Mouse (Mus musculus): ENCODE measurements at regions not wholly inside any gene's neighbourhood (a gene's known extent, or its start where the extent isn't known, plus 50 kb on each side); places are given as distances from the start of the nearest gene placed in this dataset.
"Not testable (repeated sequence)": the region's sequence is repeated elsewhere in the genome, so short reads cannot be mapped to it uniquely, and the experiment has no call there.

DNA sequence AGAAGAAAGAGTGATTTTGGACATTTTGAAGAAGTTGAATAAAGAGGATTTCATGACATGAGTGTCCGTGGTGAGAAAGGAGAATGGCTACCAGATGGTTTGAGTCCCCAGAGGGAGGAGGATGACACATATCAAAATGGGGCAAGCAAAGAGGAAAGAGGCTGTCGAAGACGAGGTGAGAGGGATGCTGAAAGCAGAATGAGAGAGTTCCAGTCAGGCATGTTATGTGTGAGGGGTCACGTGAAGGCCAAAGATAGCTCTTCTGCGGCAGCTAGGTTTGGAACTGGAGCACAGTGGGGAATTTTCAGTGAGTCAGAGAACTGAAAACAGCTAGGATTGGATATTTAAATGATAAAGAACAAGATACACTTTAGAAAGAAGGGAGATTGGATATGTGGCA, 193.3 kb upstream of the Tmc3 start:
- Histone ChIP-seq H3K27me3 (ENCODE audit: control insufficient read depth, insufficient read depth, low read length, poor library complexity, severe bottlenecking) (no peaks in the 10 kb centered on the region), H3K36me3 (ENCODE audit: control insufficient read depth, insufficient read depth, low read length, poor library complexity, severe bottlenecking) (no peaks in the 10 kb centered on the region)
- DNase-seq (ENCODE audit: low read depth, low spot score) = no peak

GRCm38 (mm10) chr7:83392181-83392580, 192.5 kb upstream of the Tmc3 start:
- no peaks in the 10 kb centered on the region for H3K27me3 ChIP-seq (ENCODE audit: control insufficient read depth, insufficient read depth, low read length, poor library complexity, severe bottlenecking)
- no peak for DNase-seq (ENCODE audit: low read depth, low spot score)
- no peaks in the 10 kb centered on the region for H3K36me3 ChIP-seq (ENCODE audit: control insufficient read depth, insufficient read depth, low read length, poor library complexity, severe bottlenecking)

DNA sequence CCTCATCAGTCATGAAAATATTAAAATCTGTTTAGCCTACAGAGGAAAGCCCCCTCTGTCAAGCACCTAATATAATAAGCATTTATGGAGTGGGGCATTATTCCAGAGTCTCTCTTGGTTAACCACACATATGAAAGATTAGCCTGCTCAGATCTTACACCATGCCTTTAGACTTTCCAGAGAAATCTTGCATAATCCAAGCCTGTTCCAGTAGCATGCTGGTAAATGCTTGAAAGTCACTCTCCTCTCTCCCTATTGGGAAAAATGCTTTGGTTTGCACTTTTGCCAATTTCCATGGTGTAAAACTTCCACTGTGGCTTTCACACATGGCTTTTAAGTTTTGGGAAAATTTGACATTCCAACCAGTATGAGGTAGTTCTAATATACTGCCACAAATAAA, 192.1 kb upstream of the Tmc3 start:
- no peak for DNase-seq (ENCODE audit: low read depth, low spot score)
- Histone ChIP-seq H3K27me3 (ENCODE audit: control insufficient read depth, insufficient read depth, low read length, poor library complexity, severe bottlenecking) (no peaks in the 10 kb centered on the region), H3K36me3 (ENCODE audit: control insufficient read depth, insufficient read depth, low read length, poor library complexity, severe bottlenecking) (no peaks in the 10 kb centered on the region)

GRCm38 (mm10) chr7:83394156-83394555, 190.6 kb upstream of the Tmc3 start:
- Histone ChIP-seq H3K36me3 (ENCODE audit: control insufficient read depth, insufficient read depth, low read length, poor library complexity, severe bottlenecking) (no peaks in the 10 kb centered on the region), H3K27me3 (ENCODE audit: control insufficient read depth, insufficient read depth, low read length, poor library complexity, severe bottlenecking) (no peaks in the 10 kb centered on the region)
- peak; percentile 49 for DNase-seq (ENCODE audit: low read depth, low spot score)

- H3K27me3 ChIP-seq (ENCODE audit: control insufficient read depth, insufficient read depth, low read length, poor library complexity, severe bottlenecking) = no peaks in the 10 kb centered on the region
- H3K36me3 ChIP-seq (ENCODE audit: control insufficient read depth, insufficient read depth, low read length, poor library complexity, severe bottlenecking) = no peaks in the 10 kb centered on the region
- DNase-seq (ENCODE audit: low read depth, low spot score) = no peak
Measured at GRCm38 (mm10) chr7:83399668-83400067, 185.1 kb upstream of the Tmc3 start.

GRCm38 (mm10) chr7:83401001-83401400, 183.7 kb upstream of the Tmc3 start:
- Histone ChIP-seq H3K36me3 (ENCODE audit: control insufficient read depth, insufficient read depth, low read length, poor library complexity, severe bottlenecking) (no peaks in the 10 kb centered on the region), H3K27me3 (ENCODE audit: control insufficient read depth, insufficient read depth, low read length, poor library complexity, severe bottlenecking) (no peaks in the 10 kb centered on the region)
- no peak for DNase-seq (ENCODE audit: low read depth, low spot score)

DNA sequence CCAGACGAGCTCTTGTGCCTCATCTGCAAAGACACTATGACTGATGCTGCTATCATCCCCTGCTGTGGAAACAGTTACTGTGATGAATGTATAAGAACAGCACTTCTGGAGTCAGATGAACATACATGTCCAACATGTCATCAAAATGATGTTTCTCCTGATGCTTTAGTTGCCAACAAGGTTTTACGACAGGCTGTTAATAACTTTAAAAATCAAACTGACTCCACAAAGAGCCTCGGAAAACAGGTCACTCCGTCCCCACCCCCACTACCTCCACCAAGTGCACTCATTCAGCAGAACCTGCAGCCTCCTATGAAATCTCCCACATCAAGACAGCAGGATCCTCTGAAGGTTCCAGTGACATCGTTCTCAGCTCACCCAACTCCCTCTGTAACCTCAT, 172.0 kb upstream of the Tmc3 start:
- H3K27me3 ChIP-seq (ENCODE audit: control insufficient read depth, insufficient read depth, low read length, poor library complexity, severe bottlenecking); DNase-seq (ENCODE audit: low read depth, low spot score); H3K36me3 ChIP-seq (ENCODE audit: control insufficient read depth, insufficient read depth, low read length, poor library complexity, severe bottlenecking): not testable (repeated sequence)

GRCm38 (mm10) chr7:83429929-83430556, 154.7 kb upstream of the Tmc3 start:
- no peaks in the 10 kb centered on the region for H3K36me3 ChIP-seq (ENCODE audit: control insufficient read depth, insufficient read depth, low read length, poor library complexity, severe bottlenecking)
- no peak for DNase-seq (ENCODE audit: low read depth, low spot score)
- H3K27me3 ChIP-seq (ENCODE audit: control insufficient read depth, insufficient read depth, low read length, poor library complexity, severe bottlenecking) = no peaks in the 10 kb centered on the region

- no peak for DNase-seq (ENCODE audit: low read depth, low spot score)
- Histone ChIP-seq H3K27me3 (ENCODE audit: control insufficient read depth, insufficient read depth, low read length, poor library complexity, severe bottlenecking) (no peaks in the 10 kb centered on the region), H3K36me3 (ENCODE audit: control insufficient read depth, insufficient read depth, low read length, poor library complexity, severe bottlenecking) (no peaks in the 10 kb centered on the region)
Measured at GRCm38 (mm10) chr7:83431094-83431493, 153.6 kb upstream of the Tmc3 start.

DNA sequence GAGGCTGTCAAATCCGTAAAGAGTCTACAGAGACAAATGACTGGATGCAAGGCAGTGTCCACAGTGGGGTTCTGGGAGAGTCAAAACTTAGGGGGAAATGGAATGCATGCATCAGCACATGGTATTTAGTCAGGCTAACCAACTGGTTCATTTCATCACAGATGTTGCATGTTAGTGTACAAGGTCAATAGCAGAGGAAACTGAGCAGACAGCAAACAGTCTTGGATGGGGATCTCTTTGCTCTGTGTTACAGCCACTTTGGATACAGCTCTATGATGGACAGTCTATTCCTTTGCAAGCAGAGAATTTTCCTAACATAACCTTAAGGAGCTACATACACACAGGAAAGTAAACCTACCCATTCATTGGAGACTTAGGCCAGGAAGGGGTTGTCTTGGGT, 151.9 kb upstream of the Tmc3 start:
- no peaks in the 10 kb centered on the region for H3K27me3 ChIP-seq (ENCODE audit: control insufficient read depth, insufficient read depth, low read length, poor library complexity, severe bottlenecking)
- no peaks in the 10 kb centered on the region for H3K36me3 ChIP-seq (ENCODE audit: control insufficient read depth, insufficient read depth, low read length, poor library complexity, severe bottlenecking)
- no peak for DNase-seq (ENCODE audit: low read depth, low spot score)

GRCm38 (mm10) chr7:83433959-83434715, 150.6 kb upstream of the Tmc3 start:
- DNase-seq (ENCODE audit: low read depth, low spot score) = no peak
- no peaks in the 10 kb centered on the region for H3K27me3 ChIP-seq (ENCODE audit: control insufficient read depth, insufficient read depth, low read length, poor library complexity, severe bottlenecking)
- no peaks in the 10 kb centered on the region for H3K36me3 ChIP-seq (ENCODE audit: control insufficient read depth, insufficient read depth, low read length, poor library complexity, severe bottlenecking)

GRCm38 (mm10) chr7:83438538-83439393, 146.0 kb upstream of the Tmc3 start:
- H3K36me3 ChIP-seq (ENCODE audit: control insufficient read depth, insufficient read depth, low read length, poor library complexity, severe bottlenecking) = no peaks in the 10 kb centered on the region
- no peak for DNase-seq (ENCODE audit: low read depth, low spot score)
- H3K27me3 ChIP-seq (ENCODE audit: control insufficient read depth, insufficient read depth, low read length, poor library complexity, severe bottlenecking) = no peaks in the 10 kb centered on the region

DNA sequence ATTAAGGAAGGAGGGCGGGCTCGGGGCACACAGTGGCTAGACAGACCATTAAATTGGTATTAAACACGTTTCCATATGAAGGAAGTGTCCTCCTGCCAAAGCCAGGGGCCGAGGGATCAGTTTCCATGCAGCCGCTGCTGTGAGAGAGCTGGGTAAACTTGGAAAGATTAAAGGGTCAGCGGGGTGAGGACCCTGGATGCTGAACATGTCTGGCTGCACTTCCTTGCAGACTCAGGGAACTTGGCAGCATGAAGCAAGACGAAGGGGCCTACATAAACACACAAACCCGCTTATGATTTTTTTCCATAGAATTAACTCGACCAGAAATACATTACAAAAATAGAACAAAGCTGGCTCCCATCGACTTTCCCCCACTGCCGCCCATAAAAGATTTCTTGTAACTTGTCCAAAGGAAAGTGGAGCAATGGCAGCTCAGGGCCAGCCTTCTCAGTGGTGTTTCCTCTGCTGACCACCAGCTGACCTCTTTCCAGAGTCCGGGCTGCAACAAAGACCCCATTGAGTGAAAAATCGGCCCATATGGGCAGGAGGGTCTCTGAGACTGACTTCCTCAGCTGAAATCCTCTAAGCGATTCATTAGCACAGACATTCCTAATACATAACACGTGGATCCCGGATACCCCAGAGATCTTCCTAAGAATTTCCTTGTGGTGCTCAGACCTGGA, 141.0 kb upstream of the Tmc3 start:
- DNase-seq (ENCODE audit: low read depth, low spot score) = no peak
- H3K27me3 ChIP-seq (ENCODE audit: control insufficient read depth, insufficient read depth, low read length, poor library complexity, severe bottlenecking) = no peaks in the 10 kb centered on the region
- no peaks in the 10 kb centered on the region for H3K36me3 ChIP-seq (ENCODE audit: control insufficient read depth, insufficient read depth, low read length, poor library complexity, severe bottlenecking)

- H3K36me3 ChIP-seq (ENCODE audit: control insufficient read depth, insufficient read depth, low read length, poor library complexity, severe bottlenecking) = no peaks in the 10 kb centered on the region
- no peak for DNase-seq (ENCODE audit: low read depth, low spot score)
- no peaks in the 10 kb centered on the region for H3K27me3 ChIP-seq (ENCODE audit: control insufficient read depth, insufficient read depth, low read length, poor library complexity, severe bottlenecking)
Measured at GRCm38 (mm10) chr7:83444279-83444615, 140.5 kb upstream of the Tmc3 start.
